Mouse (Mus musculus) bone marrow, adult 2 months (tissue): ENCODE measurements around the gene Agl. TPM values are rescaled to one million over a fixed set of nuclear protein-coding genes. Genes with fewer than 3 reads are reported as not detected.

Source experiments
- H3K27ac ChIP-seq: fragments of 200-500 bp; 2 replicates; pipeline ENCODE4 v1.5.1; 2012; ENCODE audit warnings: low read depth, mild to moderate bottlenecking, control low read depth, inconsistent platforms, low read length; ENCODE audit not compliant: control insufficient read depth, poor library complexity, insufficient read depth
- H3K4me1 ChIP-seq: fragments of 200-500 bp; 2 replicates; pipeline ENCODE4 v1.6.1; 2011; ENCODE audit warnings: low read length; ENCODE audit not compliant: control insufficient read depth, insufficient read depth
- H3K4me3 ChIP-seq: fragments of 200-500 bp; replicated peaks from 2 replicates; pipeline ENCODE3; 2011; ENCODE audit warnings: mild to moderate bottlenecking, low read depth, low read length, control low read depth; ENCODE audit not compliant: control insufficient read depth
- CTCF ChIP-seq: fragments of 200-500 bp; IDR thresholded peaks from 2 replicates; pipeline ENCODE4 v1.5.1; 2011; ENCODE audit warnings: low read length, control low read depth; ENCODE audit not compliant: control insufficient read depth, insufficient read depth
- POLR2A ChIP-seq: fragments of 200-500 bp; IDR thresholded peaks from 2 replicates; pipeline ENCODE4 v1.6.1; 2011; ENCODE audit warnings: low read depth, mild to moderate bottlenecking, control low read depth, low read length, borderline replicate concordance; ENCODE audit not compliant: control insufficient read depth
- WGBS: fragments of 180-500 bp; shearing (Covaris S2); methylation state at CpG from one replicate; pipeline ENCODE4 v1.1.7; 2018; 5-methylcytosine and 5-hydroxymethylcytosine counted together
- polyA plus RNA-seq: library from polyadenylated mRNA; stranded (reverse); fragments of >200 nt; gene quantifications from 2 replicates; pipeline ENCODE4 v1.2.4, GENCODE M21; 2011; ENCODE audit warnings: low replicate concordance; ENCODE audit not compliant: missing spikeins, insufficient read depth, insufficient read length

Gene Agl
- 2.2 and 4.7 TPM in 2 replicates for polyA plus RNA-seq

DNA sequence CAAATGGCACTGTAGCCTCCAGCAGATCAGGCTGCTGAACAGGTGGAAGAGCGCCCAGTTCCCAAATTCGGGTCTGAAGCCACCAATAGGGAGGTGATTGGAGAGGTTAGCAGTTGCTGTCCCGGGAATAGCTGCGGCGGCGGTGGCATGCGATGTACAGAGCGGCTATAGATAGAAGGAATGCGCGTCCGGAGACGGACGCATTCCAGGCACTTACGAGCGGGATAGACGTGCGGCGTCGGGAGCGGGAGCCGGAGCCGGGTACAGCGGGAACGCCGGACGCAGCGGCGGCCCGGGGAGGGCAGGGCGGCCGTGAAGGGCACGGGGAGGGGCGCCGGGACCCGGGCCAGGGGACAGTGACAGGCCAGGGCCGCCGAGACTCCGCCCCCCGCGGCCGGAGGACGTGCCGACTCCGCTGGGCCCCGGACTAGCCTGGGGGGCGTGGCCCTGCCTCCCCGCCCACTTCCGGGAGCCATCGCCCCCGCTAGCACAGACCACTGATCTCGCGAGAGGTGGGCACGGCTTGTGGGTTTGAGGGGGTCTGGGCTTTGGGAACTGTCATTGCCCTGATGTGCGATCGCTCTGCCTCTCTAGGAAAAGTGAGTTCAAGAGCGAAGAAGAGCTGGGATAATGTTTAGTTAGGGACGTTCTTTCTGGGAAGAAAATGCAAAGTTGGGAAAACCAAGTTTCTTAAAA, at the start of gene Agl:
Gene Agl, minus strand, starts transcription at position 356 of the 696 bp plus-strand sequence.
- TF ChIP-seq POLR2A (peak; percentile 81), CTCF (no peak)
- 1% methylated on average over 57 of the region's 57 CpGs for WGBS
- Histone ChIP-seq H3K4me3 (peak within 1 kb of the TSS; percentile 82), H3K4me1 (peaks cover 1% of the 10 kb centered on the region; the same call in 1 of the 2 replicates), H3K27ac (peak within 1 kb of the TSS; percentile 89)

DNA sequence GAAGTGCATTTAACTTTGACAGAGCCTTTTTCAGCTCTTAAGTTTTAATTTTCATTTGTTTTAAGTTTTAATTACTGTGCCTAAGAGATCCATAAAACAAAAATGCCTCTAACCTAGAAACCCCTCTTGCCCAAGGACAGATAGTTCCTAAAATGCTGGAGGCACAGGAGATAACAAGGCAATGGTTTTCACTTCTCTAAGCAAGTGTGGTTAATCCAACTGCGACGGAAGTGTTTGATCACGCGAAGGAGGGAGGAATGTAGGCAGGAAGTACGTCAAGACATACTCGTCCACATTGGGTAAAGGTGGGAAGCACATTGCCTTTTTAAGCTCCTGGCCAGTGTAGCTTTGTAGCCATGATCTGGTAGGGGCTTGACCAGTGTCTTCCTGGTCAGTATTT, 49.6 kb upstream of the Agl start:
- 23% methylated on average over 6 of the region's 6 CpGs for WGBS
- peak overlapping the region; percentile 19; the same call in 1 of the 2 replicates for H3K27ac ChIP-seq
- H3K4me3 ChIP-seq, result no peak overlapping the region
- peaks cover 2% of the 10 kb centered on the region; the same call in 1 of the 2 replicates for H3K4me1 ChIP-seq
- TF ChIP-seq POLR2A (no peak), CTCF (no peak)

DNA sequence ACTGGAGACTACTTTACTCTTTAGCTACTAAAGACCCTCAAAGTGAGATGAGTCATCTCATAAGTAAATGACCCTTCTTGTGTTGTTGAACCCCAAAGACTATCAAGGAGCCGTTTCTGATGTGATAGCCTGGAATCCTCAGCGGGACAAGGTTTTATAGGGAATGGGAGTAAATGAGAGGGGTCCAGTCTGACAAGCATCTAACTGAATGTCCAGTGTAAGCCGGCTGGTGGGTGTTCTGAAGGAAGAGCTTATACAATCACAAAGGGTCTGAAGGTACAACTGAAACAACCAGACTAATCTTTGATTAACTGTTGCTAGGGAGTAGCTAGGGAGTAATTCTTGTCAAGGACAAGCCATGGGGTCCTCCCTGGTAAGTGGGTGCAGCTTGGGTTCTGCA, 44.5 kb upstream of the Agl start:
- Histone ChIP-seq H3K4me1 (no peaks in the 10 kb centered on the region), H3K4me3 (no peak overlapping the region), H3K27ac (no peak overlapping the region)
- TF ChIP-seq POLR2A (no peak), CTCF (no peak)
- WGBS, result 85% methylated on average over 3 of the region's 3 CpGs

DNA sequence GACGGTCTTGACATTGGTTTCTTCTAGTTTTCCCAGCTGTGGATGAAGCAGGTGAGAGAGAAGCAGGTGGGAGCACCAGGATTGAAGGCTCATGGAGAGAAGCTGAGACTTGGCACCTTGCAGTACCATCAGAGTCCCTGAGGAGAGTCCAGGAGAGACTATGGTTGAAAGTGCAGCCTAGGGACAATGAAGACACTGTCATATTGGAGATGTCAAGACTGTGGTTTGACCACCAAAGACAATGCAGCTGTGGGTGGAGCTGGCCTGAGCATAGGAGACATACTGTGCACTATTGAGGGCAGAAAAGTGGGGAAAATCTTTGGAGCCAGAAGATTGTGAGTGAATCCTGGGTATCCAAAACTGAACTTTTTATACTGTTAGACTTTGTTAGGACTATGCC, 42.4 kb upstream of the Agl start:
- no peak overlapping the region for H3K4me3 ChIP-seq
- TF ChIP-seq POLR2A (no peak), CTCF (no peak)
- no peak overlapping the region for H3K27ac ChIP-seq
- H3K4me1 ChIP-seq, result no peaks in the 10 kb centered on the region; the same call in 1 of the 2 replicates
- WGBS, result 67% methylated on average over 1 of the region's 1 CpGs

DNA sequence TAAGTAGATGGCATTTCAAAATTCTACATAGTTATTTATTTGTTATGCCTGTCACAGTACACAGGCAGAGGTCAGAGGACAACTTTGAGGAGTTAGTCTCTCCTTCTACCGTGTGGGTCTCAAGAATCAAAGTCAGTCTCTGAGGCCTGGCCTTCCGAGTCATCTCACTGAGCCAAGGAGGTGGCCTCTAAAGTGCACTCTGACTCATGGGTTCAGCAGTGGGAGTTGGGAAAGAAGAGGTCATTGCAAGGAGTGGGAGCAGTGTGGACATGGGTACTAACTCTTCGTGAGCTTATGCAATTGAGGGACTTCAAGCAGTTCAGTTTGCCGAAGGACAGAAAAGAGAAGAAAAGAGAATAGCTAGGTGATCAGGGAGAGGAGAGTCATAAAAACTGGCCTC, 41.0 kb upstream of the Agl start:
- TF ChIP-seq POLR2A (no peak), CTCF (no peak)
- no peaks in the 10 kb centered on the region; the same call in 1 of the 2 replicates for H3K4me1 ChIP-seq
- 41% methylated on average over 4 of the region's 4 CpGs for WGBS
- no peak overlapping the region for H3K4me3 ChIP-seq
- no peak overlapping the region for H3K27ac ChIP-seq

DNA sequence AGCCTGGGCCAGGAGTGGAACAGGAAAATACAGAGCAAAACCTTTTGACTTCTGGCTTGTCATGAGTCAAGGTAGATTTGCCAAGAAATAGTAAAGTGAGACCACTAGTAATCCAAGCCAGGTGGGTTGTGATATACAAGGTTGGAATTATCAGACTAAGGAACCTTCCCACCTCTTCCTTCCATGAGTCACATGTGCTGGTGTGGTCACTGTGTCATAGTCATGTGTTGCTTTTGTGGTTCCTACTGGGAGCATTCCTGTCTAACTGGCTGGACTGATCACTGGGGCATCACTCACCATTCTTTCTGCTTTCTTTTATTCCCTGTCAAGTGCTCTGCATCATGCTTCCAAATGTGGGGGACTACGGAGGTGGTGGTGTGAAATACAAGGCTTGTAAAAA, 40.1 kb upstream of the Agl start:
- Histone ChIP-seq H3K27ac (no peak overlapping the region), H3K4me3 (no peak overlapping the region), H3K4me1 (no peaks in the 10 kb centered on the region; the same call in 1 of the 2 replicates)
- 100% methylated on average over 1 of the region's 1 CpGs for WGBS
- no peak for TF ChIP-seq CTCF
- no peak for TF ChIP-seq POLR2A

DNA sequence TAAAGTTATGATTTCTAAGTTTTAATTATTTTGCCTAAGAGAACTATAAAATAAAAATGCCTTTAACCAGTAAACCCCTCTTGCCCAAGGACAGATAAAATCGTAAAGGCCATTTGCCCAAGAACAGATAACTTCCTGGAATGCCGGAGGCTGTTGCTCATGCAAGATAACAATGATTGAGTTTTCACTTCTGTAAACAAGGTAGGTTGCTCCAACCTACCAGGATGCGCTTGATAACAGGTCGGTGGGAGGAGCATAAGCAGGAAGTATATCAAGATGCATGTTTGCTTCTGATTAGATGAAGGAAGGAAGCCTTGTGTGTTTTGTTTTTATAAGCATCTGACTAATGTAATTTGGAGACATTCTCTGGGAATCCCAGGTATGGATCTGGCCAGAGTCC, 38.1 kb upstream of the Agl start:
- Histone ChIP-seq H3K4me1 (no peaks in the 10 kb centered on the region; the same call in 1 of the 2 replicates), H3K4me3 (no peak overlapping the region), H3K27ac (no peak overlapping the region)
- 24% methylated on average over 4 of the region's 4 CpGs for WGBS
- TF ChIP-seq POLR2A (no peak), CTCF (no peak)

DNA sequence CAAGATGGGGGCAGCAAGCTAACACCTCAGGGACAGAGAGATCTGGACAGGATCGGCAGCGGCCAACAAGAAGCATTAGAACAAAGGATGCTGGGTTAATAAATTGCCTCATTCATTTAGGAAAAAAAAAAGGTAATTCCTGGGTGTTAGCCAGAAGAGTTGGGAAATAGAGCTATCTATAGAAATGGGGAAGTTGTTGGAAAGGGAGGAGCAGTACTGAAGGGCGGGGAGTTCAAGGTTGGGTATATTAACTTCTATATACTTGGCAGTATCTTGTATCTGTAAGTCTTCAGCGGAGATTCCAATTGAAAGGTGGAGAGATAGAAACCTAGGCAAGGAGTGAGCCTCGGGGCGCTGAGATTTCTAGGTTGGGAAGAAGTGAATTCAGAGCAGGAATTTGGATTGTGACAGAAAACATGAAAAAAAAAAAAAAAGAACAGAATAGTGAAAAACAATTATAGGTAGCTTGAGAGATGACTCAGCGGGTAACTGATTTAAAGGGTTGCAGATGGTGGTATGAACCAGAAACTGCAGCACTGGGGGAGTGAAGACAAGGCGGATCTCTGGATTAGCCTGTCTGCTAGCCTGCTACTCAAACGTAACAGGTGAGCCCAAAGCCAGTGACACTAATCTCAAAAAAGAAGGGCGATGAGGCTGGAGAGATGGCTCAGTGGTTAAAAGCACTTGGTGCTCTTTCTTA, 37.1 kb upstream of the Agl start:
- Histone ChIP-seq H3K4me1 (no peaks in the 10 kb centered on the region; the same call in 1 of the 2 replicates), H3K27ac (peak overlapping the region; percentile 19; the same call in 1 of the 2 replicates), H3K4me3 (no peak overlapping the region)
- TF ChIP-seq CTCF (no peak), POLR2A (no peak)
- WGBS, result 37% methylated on average over 10 of the region's 10 CpGs
